Mouse (Mus musculus) NIH3T3 (cell line): Measurements from ENCODE around the gene Shc3.

Source experiments
- DNase-seq: peaks from one replicate; pipeline ENCODE4 v3.0.0-alpha.2; 2012; ENCODE audit warnings: low read depth

The Shc3 gene

GRCm38 (mm10) chr13:51568501-51568901 is 718 bp downstream of the Shc3 start:
- DNase-seq = no peak

GRCm38 (mm10) chr13:51567411-51567851 is 1.8 kb downstream of the Shc3 start:
- no peak for DNase-seq

DNA sequence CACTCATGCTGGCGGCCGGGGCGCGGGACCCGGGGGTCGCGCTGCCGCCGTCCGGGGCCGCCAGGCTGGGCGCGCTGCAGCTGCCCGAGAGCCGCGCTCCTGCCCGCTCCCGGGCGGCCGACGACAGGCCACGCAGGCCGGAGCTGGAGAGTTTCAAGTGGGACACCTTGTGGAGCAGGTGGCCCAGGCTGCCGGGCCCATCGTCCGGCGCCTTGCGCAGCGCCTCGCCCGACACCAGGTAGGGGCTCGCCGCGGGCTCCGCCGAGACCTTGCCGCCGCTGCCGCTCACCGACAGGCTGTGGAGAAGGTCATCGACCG is 2.2 kb downstream of the Shc3 start:
- DNase-seq = no peak

GRCm38 (mm10) chr13:51566371-51567077 is 2.7 kb downstream of the Shc3 start:
- DNase-seq = no peak

GRCm38 (mm10) chr13:51564741-51565140 is 4.5 kb downstream of the Shc3 start:
- no peak for DNase-seq

DNA sequence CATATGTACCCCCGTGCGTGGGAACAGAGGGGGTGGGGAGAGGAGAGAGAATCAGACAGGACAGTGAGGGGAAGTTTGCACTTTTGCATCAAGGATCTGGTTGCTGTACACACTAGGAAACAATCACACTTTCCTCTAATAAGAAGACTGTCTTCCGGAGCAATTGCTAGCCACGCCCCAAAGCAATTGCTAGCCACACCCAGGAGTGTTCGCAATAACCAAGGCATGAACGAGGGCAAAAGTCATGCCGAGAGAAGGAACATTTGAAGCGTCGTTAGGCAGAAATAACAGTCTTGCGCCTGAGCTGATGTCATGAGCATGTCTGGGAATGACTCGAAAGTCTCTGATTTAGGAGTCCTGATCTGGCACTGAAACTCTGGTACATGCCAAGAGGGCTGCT is 15.9 kb downstream of the Shc3 start:
- DNase-seq = no peak

- DNase-seq = no peak
These were observed 17.0 kb downstream of the Shc3 start for GRCm38 (mm10) chr13:51552233-51552632.

GRCm38 (mm10) chr13:51551824-51552223 is 17.4 kb downstream of the Shc3 start:
- no peak for DNase-seq

GRCm38 (mm10) chr13:51539816-51540215 is 29.4 kb downstream of the Shc3 start:
- DNase-seq = no peak

GRCm38 (mm10) chr13:51535326-51535725 is 33.9 kb downstream of the Shc3 start:
- DNase-seq = no peak

- DNase-seq = peak; percentile 76
These were observed 42.7 kb downstream of the Shc3 start for GRCm38 (mm10) chr13:51526480-51526879.

DNA sequence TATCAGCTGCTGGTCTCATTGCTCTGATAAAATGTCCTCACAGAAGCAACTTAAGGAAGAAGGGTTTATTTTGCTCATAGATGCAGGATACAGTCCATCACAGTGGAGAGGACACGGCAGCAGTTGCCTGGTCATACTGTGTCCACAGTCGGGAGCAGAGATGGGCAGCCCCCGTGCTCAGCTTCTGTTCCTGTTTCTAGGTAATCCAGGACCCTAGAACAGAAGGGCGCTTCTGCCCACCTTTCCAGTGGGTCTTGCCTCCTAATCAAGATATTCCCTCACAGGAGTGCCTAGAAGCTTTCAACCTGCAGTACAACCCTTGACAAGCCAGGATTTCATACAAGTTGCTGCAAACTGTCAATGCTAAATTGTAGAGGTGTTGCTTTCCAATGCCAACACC is 44.9 kb downstream of the Shc3 start:
- DNase-seq = no peak

DNA sequence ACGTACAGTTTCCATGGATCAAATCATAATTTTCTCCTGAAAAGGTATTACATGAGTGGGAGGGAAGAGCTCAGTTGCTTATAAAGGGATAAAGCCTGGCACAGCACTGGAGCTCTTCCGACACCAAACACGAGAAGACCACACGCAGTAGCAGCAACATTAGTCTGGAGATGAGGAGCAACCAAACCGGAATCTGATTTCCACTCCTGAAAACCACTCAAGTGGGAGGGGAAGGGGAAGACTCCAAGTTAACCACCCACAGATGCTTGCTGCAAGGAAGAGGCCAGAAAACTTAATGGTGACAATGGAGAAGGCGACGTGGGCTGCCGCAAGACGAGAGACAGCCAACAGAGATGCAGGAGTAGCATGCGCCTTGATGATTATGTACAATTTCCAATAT is 45.9 kb downstream of the Shc3 start:
- DNase-seq = no peak

DNA sequence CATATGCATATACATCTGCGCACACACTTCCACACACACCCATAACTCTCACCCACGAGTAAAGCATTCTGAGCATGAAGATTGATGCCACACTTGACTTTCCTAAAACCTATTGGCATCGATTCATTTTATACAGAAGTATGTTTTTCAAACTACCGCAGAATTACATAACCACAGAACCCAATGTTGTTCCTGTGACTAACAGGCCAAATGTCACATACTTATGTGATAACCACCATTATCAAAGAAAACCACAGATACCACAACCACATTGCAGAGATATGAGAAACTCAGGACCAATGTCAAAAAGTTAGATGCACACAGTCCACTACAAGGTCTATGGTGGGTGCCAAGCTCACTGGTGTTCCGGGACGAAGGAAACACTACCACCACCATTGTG is 50.3 kb downstream of the Shc3 start:
- DNase-seq = peak; percentile 58

GRCm38 (mm10) chr13:51517943-51518342 is 51.3 kb downstream of the Shc3 start:
- no peak for DNase-seq

DNA sequence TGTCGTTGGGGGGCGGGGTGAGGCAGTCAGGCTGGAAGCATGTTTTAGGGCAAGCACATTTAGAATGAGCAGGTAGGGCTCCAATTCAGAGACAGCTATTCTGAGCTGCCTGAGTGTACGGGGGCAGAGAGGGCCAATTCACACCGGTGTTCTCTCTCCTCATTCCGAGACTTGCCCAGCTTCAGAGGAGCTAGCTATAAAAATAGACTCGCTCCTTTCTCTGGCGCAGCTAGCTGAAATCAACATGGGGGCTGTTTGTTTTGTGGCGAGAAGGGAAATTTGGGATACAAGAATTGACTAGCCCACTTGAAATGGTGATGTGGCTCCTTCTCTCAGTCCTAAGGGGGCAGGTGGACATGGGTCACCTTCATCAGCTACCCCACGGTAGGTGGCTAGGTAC is 60.4 kb downstream of the Shc3 start:
- no peak for DNase-seq

DNA sequence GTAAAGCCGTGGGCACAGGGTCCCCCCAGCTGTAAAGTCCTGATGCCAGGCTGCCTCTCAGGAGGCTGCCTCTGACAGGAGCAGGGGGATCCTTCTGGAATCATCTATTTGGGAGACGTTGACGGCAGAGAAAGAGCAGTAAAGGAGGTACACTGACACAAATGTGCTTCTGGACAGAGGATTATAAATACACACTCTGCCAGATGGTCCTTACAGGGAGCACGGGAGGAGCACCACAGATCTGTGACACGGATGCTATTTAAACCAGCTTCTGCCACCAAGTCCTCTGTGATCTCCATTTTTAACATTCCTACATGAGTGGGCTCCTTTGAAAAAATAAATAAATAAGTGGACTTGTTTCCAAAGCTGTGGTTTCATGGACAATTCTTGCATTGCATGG is 63.5 kb downstream of the Shc3 start:
- no peak for DNase-seq

- DNase-seq = no peak
These were observed 69.5 kb downstream of the Shc3 start for GRCm38 (mm10) chr13:51499769-51500168.

GRCm38 (mm10) chr13:51493676-51494075 is 75.5 kb downstream of the Shc3 start:
- DNase-seq = no peak

GRCm38 (mm10) chr13:51491649-51492435 is 77.4 kb downstream of the Shc3 start:
- DNase-seq = no peak

- no peak for DNase-seq
These were observed 79.0 kb downstream of the Shc3 start for GRCm38 (mm10) chr13:51490195-51490594.

GRCm38 (mm10) chr13:51488945-51489344 is 80.3 kb downstream of the Shc3 start:
- peak; percentile 20 for DNase-seq

DNA sequence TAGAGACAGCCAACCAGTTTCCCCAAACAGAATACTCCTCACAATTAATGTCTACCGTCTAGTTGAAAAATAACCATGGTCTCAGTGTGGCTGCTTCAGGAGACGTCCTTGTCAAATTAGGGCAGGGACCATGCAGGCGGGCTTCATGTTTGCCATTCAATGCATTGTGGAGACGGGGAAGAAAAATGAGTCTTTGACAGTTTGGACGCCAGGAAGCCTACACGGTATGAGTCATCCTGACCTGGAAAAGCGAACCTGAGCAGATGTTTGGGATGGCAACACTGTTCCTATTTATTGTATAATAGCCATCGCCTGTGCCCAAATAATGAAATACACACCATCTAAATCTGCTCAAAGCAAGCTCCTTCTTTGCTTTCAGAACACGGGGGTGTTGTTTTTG is 83.9 kb downstream of the Shc3 start:
- DNase-seq = no peak

DNA sequence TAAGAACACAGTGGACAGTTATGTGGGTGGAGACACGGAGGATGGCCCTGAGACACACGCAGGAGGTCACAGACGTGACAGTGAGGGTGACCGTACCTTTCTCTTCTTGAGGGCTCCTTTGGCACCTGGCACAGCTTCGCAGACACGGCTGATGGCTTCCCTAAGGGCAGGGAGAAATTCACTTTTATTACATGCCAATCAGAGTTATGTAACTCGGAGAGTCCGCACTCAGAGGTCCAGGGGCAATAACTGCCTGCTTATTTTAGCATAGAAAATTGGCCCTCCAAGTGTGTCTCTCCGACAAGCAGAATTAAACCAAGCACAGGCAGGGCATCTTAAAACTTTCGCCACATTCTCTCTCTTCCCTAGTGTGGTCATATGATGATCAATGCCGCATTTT is 86.4 kb downstream of the Shc3 start:
- no peak for DNase-seq
